Mouse (Mus musculus): ENCODE data around the gene Gpc5.

DNA sequence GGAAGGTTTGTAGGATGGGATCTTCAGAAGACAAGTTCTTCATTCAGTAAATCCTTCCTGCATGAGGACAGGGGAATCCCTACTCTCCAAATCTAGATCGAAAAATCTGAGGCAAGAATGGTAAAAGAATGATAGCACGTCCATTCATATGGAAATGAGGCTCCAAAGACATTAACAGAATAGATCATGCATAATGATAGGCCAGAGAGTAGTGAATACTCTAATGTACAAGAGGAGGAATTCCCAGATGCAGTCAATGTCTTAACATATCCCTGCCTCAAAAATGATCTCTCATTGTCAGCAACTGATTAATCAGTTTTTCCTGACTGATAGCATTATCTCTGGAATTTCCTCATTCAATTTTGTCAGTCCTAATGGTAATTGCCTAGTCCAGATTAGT lies 1070.6 kb downstream of the Gpc5 start:
- no peak for TF ChIP-seq CTCF (IDR thresholded peaks at IDR 0.05; ENCODE audit: insufficient read depth, low read depth, low read length)
- TF ChIP-seq POLR2A (IDR thresholded peaks at IDR 0.05; ENCODE audit: insufficient read depth, low read depth, low read length), result no peak

All from olfactory bulb, adult 2 months (tissue).